Mouse (Mus musculus) cortical plate, adult 2 months (tissue): ENCODE measurements at regions not wholly inside any gene's neighbourhood (a gene's known extent, or its start where the extent isn't known, plus 50 kb on each side); places are given as distances from the start of the nearest gene placed in this dataset.

Experiments
- CTCF ChIP-seq: fragments of 200-500 bp; IDR thresholded peaks from 2 replicates; pipeline ENCODE4 v1.5.1; 2011; ENCODE audit warnings: mild to moderate bottlenecking, control low read depth, low read length; ENCODE audit not compliant: insufficient read depth; ENCODE audit errors: extremely low read depth
- POLR2A ChIP-seq: fragments of 200-500 bp; IDR thresholded peaks from 2 replicates; pipeline ENCODE4 v1.6.1; 2011; ENCODE audit warnings: mild to moderate bottlenecking, low read length, control low read depth; ENCODE audit not compliant: insufficient read depth; ENCODE audit errors: extremely low read depth

DNA sequence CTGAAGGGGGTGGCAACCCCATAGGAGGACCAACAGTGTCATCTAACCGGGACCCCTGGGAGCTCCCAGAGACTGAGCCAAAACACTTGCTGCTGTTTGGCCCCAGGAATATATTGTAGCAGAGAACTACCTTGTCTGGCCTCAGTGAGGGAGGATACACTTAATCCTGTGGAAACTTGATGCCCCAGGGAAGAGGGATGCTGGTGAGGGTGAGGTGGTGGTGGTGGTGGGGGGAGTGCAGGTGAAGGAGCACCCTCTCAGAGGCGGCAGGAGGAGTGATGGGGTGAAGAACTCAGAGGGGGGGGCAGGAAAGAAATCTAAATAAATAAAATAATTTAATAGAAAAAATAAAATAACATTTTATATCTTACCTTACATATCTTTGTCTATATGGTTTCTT lies 959.6 kb upstream of the Celf2 start:
- TF ChIP-seq POLR2A = no peak
- no peak for TF ChIP-seq CTCF
